Mouse (Mus musculus): ENCODE measurements around the gene Cox7a1. TPM values are rescaled to one million over a fixed set of nuclear protein-coding genes. Genes with fewer than 3 reads are reported as not detected.

The Cox7a1 gene
- total RNA-seq, 2 experiments from 2014 or later: 2.8 to 5.0 TPM

DNA sequence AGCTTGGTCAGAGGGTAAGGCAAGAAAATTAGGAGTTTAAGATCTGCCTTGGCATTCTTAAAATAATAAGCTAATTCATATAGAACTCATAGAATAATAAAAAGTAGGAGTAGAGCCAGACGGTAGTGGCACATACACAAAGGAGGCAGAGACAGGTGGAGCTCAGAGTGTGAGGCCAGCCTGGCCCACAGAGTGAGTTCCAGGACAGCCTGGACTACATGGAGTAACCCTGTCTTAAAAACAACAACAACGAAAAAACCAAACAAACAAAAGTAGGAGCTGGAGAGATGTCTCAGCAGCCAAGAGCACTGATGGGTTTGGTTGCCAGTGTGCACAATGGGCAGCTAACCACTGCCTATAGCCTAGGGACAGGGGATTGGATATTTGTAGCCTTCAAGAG is 33.3 kb downstream of the Cox7a1 start:
- DNase-seq (ENCODE audit: extremely low spot score in 1 of 2, low spot score in 1 of 2): no peak

DNA sequence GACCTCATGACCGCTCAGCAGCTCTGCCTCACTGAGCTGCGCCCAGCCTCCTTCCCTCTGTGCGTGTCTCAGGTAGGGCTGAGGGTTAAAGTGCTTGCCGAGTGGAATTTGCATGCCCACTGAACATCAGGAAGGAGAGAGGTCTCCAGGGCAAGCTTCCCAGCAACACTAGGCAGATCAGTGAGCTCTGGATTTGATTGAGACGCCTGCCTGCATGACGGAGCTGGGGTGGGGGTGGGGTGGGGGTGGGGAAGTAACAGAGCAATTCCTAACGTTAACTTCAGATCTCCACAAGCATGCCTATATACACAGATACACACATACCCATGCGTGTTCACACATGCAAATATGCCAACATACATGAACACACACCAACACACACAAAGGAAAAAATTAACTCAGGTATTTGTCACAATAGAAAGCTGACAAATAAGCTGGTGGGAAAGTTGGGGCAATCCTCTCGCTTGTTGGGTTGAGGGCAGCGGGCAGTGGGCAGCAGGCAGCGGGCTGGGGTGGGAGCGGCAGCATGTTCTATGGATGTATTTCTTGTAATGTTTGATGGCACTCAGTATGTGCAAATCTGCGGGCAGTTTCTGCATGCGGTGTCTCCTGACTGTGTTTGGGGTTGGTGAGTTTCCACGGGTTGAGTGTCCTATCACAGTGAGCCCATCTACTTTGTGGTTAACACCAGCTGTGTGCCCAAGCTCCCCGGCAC is 35.5 kb downstream of the Cox7a1 start:
- peak in 1 of 2 experiments; percentile 67 for DNase-seq (ENCODE audit: extremely low spot score in 1 of 2, low spot score in 1 of 2)

DNA sequence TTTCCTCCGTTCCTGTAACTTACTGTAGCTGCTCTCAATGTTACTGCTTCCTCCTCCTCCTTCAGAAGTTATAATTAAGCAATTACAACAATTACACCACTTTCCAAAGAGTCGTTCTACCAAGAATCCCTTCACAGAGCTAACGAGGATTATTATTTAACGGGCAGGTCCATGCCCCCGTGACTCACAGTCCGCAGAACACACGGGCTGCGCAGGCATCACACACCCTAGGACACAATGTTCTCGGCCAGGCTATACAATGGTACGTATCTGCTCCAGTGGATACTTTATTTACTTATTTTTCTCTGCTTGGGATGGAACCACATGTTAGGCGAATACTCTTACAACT is 36.0 kb downstream of the Cox7a1 start:
- DNase-seq (ENCODE audit: extremely low spot score in 1 of 2, low spot score in 1 of 2): no peak

DNA sequence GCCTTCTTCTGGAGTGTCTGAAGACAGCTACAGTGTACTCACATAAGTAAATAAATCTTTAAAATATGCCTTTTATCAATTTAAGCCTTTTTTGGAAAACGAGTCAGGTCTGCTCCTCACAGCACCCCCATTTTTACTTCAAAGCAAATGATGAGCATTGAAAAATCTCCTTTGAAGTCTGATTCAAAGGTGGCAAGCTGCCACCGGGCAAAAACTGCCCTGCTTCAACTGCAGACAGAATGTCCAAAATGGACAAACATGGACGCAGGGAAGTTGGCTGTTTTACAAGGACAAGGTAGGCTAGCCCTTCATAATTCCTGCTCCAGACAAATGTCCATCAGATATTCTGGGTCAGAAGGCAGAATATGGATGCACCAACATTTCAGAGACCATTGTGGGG is 37.5 kb downstream of the Cox7a1 start:
- no peak for DNase-seq (ENCODE audit: extremely low spot score in 1 of 2, low spot score in 1 of 2)

DNA sequence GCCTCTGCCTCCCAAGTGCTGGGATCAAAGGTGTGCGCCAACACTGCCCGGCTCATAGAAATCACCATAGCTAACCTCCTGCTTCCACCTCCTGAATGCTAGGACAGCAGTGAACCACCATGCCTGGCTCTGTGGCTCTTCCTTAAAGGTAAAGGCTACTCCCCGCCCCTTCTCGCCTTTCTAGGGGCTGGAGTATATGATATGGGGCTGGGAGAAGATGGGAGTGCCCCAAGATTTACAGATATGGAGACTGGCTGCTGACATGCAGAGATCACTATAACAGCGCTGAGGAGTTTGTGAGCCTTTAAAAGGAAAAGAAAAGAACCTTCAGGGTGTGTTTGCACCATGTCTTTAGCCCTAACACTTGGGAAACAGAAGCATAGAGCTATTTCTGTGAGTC is 38.3 kb downstream of the Cox7a1 start:
- no peak for DNase-seq (ENCODE audit: extremely low spot score in 1 of 2, low spot score in 1 of 2)

DNA sequence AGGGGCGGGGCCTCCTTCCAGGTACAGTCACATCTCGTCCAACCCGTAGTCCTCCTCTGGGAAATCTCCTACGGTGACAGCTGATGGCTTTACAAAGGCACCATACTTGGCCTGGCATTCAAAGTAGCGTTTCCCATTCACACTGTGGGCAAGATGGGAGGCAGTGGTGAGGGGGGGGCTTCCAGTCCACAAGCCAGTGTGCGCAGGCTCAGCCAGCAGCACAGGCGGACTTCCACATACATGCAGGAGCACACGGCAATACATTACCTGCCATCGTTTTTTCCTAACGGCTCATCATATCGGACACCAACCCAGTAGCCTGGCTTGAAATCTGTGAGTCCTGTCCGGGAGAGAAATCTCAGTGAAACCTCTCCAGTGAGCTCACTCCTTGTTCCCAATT is 40.3 kb downstream of the Cox7a1 start:
- DNase-seq (ENCODE audit: extremely low spot score in 1 of 2, low spot score in 1 of 2): no peak

DNA sequence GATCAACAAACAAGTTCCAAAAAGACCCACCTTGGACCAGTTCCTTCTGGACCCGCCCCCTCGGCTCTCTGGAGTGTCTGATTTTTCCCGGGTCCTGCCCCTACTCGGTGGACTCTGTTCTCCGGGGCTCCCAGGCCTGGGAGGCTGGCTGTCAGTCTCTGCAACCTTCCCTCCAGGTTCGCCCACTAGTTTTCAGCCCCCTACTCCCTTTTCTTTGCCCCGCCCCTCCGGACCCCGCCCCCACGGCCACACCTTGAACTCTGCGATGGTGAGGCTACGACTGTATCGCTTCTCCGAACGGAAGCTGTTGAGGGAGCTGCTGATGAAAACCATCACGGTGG is 47.4 kb downstream of the Cox7a1 start:
- DNase-seq (ENCODE audit: extremely low spot score in 1 of 2, low spot score in 1 of 2): no peak

DNA sequence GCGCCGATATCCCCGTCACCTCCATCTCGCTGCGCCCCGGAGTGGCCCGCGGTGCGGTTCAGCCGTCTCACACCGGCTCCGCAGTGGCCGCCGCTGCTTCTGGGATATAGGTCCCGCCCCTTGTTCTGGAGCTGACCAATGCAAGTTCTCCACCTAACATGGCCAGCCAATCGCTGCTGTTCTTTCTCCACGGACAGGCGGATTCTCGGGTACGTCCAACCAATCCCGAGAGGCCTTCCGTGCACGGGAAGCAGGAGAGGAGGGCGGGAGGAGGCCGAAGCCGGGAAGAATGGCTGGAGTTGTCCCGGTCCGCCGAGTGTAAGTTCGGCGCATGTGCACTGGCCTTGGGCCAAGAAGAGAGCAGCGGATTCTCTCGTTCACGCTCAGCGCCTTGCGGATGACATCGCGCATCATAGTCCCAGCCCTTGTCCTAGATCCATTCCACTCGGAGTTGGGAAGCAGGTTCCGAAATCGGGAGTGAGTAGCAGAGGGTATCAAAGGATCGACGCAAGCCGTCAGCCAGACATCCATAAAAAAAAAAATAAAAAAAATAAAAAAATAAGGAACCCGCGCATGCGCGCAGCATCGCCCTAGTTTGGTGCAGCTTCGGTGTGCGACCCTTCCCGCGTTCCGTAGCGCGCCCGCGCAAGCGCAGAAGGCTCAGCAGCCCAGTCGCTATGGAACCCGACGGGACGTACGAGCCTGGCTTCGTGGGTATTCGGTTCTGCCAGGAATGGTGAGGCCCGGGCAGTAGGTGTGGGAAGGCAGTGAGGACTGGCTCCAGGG is 47.9 kb downstream of the Cox7a1 start, which contains the start of the genes Polr2i and Tbcb:
TSS of gene Polr2i (plus strand) at position 280 of the 786 bp plus-strand sequence.
TSS of gene Tbcb (minus strand) at position 604 of the 786 bp plus-strand sequence.
- peak; percentile 96 to 98 for DNase-seq (ENCODE audit: extremely low spot score in 1 of 2, low spot score in 1 of 2)

DNA sequence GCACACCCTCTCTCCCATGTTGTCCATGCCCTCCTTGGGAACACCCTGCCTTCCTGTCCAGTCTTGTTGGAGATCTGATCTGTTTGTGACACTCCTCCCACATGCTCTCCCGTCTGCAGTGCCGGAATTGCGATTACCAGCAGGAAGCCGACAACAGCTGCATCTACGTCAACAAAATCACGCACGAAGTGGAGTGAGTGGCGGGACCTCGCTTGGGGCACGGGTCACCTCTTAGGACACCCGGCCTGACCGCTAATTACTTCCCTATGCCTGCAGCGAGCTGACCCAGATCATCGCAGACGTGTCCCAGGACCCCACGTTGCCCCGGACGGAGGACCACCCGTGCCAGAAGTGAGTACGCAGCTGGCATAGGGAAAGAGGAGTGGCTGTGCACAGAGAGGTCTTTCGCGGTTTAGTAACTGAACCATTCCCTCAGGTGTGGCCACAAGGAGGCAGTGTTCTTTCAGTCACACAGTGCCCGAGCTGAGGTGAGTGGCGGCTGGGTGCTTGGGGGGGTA is 48.7 kb downstream of the Cox7a1 start:
- peak; percentile 15 to 49 for DNase-seq (ENCODE audit: extremely low spot score in 1 of 2, low spot score in 1 of 2)

DNA sequence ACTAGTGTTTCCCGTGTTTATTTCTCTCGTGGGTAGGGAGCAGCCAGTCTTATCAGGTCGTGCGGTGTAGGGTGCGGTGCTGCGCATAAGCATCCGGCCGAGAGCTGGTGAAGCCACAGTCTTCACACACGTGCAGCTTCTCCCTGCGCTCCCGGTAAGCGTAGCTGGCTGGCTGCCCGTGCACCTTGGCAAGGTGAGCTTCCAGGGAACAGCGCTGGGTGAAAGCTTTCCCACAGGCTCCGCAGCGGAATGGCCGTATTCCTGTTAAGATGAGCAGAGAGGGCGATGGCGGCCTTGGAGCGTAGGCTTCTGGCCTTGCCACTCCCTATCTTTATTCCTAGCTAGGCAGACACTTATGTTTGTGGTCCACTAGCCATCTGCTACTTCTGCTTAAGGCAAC is 49.4 kb downstream of the Cox7a1 start:
- no peak for DNase-seq (ENCODE audit: extremely low spot score in 1 of 2, low spot score in 1 of 2)

DNA sequence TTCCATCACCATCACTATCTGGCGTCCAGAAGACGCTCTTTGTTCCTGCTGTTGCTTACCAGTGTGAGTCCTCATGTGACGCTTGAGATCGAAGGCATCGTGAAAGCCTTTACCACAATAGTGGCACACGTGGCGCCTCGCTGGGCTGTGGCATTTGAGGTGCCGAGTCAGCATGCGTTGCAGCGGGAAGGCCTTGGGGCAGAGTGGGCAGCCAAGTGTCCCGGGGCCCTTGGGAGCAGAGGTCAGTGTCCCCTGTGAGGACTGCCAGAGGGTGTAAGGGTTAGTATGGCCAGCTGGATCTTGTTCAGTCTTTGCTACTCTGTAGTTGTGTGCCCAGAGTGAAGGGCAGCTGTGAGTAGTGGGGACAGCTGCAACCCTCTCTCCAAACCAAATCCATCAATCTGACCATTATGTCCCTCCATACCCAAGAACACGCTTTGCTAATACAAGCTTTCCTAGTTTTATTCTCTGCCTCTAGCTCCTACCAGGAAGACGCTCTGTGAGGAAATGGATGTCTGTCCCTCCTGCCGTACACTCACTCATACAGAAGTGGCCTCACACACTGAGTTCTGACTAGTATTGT is 50.4 kb downstream of the Cox7a1 start:
- DNase-seq (ENCODE audit: extremely low spot score in 1 of 2, low spot score in 1 of 2): no peak

DNA sequence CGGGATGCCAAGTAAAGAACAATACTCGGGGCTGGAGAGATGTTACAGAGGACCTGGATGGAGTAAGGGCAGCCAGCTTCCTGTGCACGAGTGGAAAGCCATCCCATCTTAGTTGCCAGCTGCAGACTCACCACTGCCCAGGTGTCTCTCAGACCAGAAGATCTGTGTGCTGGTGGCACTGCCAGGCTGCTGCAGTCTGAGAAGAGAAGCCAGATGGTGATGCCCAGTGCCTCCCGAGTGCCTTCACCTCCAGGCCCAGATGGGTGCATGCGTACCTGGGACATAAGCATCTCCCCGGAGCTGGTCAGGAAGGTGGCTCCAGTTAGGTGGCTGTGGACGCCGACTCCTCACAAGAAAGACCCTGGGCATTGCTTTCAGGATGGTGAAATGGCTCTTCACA is 51.1 kb downstream of the Cox7a1 start:
- no peak for DNase-seq (ENCODE audit: extremely low spot score in 1 of 2, low spot score in 1 of 2)

DNA sequence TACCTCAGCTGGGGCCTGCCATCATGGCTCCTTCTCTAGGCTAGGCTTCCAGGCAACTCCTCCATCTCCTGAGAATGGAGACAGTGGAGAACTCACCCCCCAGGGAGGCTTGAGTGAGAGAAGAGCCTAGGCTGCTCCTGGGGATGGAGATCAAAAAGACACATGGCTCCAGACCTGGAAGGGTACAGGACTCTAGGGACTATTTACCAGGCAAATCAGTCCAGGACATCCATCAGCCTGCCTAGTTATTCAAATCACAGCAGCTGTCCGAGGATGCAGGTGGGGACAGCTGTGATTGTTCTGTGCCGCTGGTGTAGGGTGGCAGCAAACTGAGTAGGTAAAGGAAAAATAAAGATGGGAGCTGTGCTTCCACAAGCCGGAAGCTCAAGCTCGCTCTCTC is 51.7 kb downstream of the Cox7a1 start, which contains the start of gene Ovol3:
TSS of gene Ovol3 (minus strand) at position 101 of the 400 bp plus-strand sequence.
- DNase-seq (ENCODE audit: extremely low spot score in 1 of 2, low spot score in 1 of 2): no peak

Other genes with a start within 250 kb of the Cox7a1 start
- gene Zfp74, start 230.1 kb upstream of the Cox7a1 start, total RNA-seq (2021): 10 to 100 TPM; 15.1 to 16.7 TPM
- gene Zfp568, start 200.2 kb upstream of the Cox7a1 start, total RNA-seq (2021): 1 to 10 TPM; 2.5 to 3.5 TPM
- 10 to 100 TPM in 1 of 2 experiments, 1 to 10 TPM in 1; 9.2 to 10.3 TPM for gene Zfp14, start 132.8 kb upstream of the Cox7a1 start, total RNA-seq (2021)
- gene Zfp82, start 111.2 kb upstream of the Cox7a1 start, total RNA-seq (2021): 1 to 10 TPM; 1.9 to 5.0 TPM
- gene Gm26920, start 93.7 kb upstream of the Cox7a1 start, total RNA-seq (2021): 1 to 10 TPM in 1 of 2 experiments, not detected in 1; 2.0 TPM
- 1 to 10 TPM; 5.3 to 7.1 TPM for gene Zfp566, start 93.6 kb upstream of the Cox7a1 start, total RNA-seq (2021)
- 10 to 100 TPM; 64.8 to 89.9 TPM for gene Zfp260, start 89.4 kb upstream of the Cox7a1 start, total RNA-seq (2021)
- 10 to 100 TPM; 30.4 to 31.5 TPM for gene Zfp382, start 62.2 kb upstream of the Cox7a1 start, total RNA-seq (2021)
- 10 to 100 TPM; 49.2 to 50.2 TPM for gene Zfp146, start 14.4 kb upstream of the Cox7a1 start, total RNA-seq (2021)
- 100 to 1,000 TPM; 206 to 218 TPM for gene Capns1, start 14.7 kb downstream of the Cox7a1 start, total RNA-seq (2021)
- gene Polr2i, start 47.8 kb downstream of the Cox7a1 start, total RNA-seq (2021): 10 to 100 TPM; 60.0 to 64.5 TPM
- gene Tbcb, start 48.1 kb downstream of the Cox7a1 start, total RNA-seq (2021): 100 to 1,000 TPM; 115 to 136 TPM
- gene Ovol3, start 51.6 kb downstream of the Cox7a1 start, total RNA-seq (2021): not detected
- under 1 TPM; 0.22 to 0.73 TPM for gene Thap8, start 96.0 kb downstream of the Cox7a1 start, total RNA-seq (2021)
- gene Wdr62, start 96.3 kb downstream of the Cox7a1 start, total RNA-seq (2021): 1 to 10 TPM; 1.4 to 1.7 TPM
- gene Clip3, start 107.6 kb downstream of the Cox7a1 start, total RNA-seq (2021): 100 to 1,000 TPM; 437 to 515 TPM
- 10 to 100 TPM; 47.1 to 55.1 TPM for gene Alkbh6, start 124.6 kb downstream of the Cox7a1 start, total RNA-seq (2021)
- gene Syne4, start 130.7 kb downstream of the Cox7a1 start, total RNA-seq (2021): 10 to 100 TPM in 1 of 2 experiments, 1 to 10 TPM in 1; 6.4 to 13.1 TPM
- gene E130208F15Rik, start 137.6 kb downstream of the Cox7a1 start, total RNA-seq (2021): under 1 TPM; 0.15 to 0.75 TPM
- gene Sdhaf1, start 139.8 kb downstream of the Cox7a1 start, total RNA-seq (2021): 1 to 10 TPM; 7.8 to 7.9 TPM
- 10 to 100 TPM; 33.6 to 34.7 TPM for gene Lrfn3, start 178.6 kb downstream of the Cox7a1 start, total RNA-seq (2021)
- gene Tyrobp, start 229.6 kb downstream of the Cox7a1 start, total RNA-seq (2021): 10 to 100 TPM; 28.8 to 31.4 TPM
- 1 to 10 TPM in 1 of 2 experiments, under 1 TPM in 1; 0.98 to 1.0 TPM for gene Hcst, start 235.7 kb downstream of the Cox7a1 start, total RNA-seq (2021)
- 1 to 10 TPM; 2.9 to 3.0 TPM for gene Nfkbid, start 237.6 kb downstream of the Cox7a1 start, total RNA-seq (2021)

Data from layer of hippocampus, postnatal 25 days (tissue).